Mouse (Mus musculus): ENCODE data around the gene AI481877. TPM values are rescaled to one million over a fixed set of nuclear protein-coding genes. Genes with fewer than 3 reads are reported as not detected.
A peak's percentile ranks its signal among the peaks of the same experiment; 100 is the strongest.

Gene AI481877
- total RNA-seq, 2 experiments from 2014 or later, result not detected

DNA sequence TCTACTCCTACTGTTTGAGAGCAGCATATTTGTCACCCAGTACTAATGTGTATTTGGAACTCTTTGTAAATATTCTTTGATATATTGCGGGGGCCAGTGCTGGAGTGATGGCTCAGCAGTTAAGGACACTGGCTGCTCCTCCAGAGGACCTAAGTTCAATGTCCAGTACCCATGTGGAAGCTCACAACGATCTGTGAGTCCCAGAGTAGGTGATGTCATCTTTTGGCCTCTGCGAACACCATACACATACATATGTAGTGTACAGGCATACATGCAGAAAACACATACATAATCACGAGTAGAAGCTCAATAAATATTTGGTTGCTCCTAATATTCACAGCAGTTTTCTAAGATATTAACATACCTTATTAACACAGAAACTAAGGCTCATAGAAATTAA is 9.8 kb downstream of the AI481877 start:
- intact Hi-C loops (cut with DNase I), result no loop called here
- DNase-seq, result no peak

- intact Hi-C loops (cut with DNase I), result no loop called here
- no peak for DNase-seq
Observed at GRCm38 (mm10) chr4:59125053-59125452, 13.7 kb downstream of the AI481877 start.

DNA sequence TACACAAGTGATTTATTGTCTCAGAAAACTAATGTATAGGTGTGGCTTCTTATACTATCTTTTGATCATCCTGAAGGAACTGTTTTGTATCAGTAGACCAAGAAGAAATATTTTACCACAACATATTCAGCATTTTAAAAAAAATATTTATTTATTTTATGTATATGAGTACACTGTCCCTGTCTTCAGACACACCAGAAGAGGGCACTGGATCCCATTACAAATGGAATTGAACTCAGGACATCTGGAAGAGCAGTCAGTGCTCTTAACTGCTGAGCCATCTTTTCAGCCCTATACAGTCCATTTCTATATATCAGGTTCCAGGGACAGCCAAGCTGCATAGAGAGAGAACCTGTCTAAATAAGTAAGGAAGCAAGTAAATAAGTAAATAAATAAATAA is 15.2 kb downstream of the AI481877 start:
- no peak for DNase-seq
- intact Hi-C loops (cut with DNase I), result no loop called here

DNA sequence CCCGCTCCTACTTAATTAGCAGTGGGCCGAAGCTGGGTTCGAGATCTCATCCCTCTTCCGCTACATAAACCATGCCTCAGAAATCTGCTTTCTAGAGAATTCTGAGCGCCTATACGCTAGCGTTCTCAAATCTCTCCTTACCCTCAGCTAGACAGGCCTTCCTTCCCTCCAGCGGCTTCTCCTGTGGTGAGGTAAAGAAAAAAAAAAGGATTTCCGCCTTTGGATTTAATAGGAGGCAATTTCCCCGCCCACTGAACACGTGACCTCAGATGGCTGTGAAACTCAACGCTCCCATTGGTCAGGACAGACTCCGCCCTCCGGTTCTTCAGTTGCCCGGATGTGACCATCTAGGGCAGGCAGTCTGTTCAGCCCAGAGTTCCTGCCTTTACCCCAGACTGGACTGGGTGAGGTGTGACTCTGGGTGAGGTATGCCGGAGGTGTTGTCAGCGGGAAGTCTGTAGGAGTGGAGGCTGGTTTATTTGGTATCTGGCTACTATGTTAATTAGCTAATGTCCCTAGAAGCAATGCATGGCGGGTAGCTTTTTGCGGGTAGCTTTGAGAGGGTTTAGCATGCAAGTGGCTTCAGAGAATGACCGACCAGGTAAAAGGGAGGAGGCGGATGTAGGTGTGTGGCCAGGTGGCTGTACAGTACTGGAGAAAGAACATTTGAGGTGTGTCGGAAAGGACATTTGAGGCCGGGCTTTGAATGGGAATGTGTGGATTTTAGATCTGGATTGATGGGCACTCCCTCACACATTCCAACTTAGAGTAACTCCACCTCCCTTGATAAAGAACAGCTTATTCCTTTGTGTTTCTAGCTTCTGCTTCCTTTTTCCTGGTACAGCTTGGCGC is 20.9 kb downstream of the AI481877 start:
- DNase-seq, result no peak
- intact Hi-C loops (cut with DNase I), result no loop called here

DNA sequence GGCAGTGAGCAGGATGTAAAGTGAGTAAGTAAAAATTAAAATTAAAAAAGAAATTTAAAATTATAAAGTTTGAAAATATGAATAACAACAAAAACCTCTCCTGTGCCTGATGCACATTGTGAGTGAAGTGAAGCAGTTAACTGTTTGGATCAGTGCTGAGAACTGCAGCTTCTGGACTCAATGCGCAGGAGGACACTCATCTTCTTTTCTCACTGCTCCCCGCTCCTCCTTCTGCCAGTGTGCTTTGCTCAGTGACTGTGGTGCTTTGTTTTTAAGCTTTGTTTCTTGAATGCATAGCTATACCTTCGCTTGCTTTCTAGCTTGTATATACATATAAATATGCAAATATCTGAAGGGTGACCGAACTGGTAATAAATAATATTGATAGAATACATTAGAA is 30.1 kb downstream of the AI481877 start:
- no peak for DNase-seq
- intact Hi-C loops (cut with DNase I), result loop anchor here (10.0 kb wide), 1 partner anchor 136 kb away; no protein-coding TSS in a partner anchor

GRCm38 (mm10) chr4:59107886-59108285 is 30.9 kb downstream of the AI481877 start:
- intact Hi-C loops (cut with DNase I), result loop anchor here (10.0 kb wide), 1 partner anchor 137 kb away; no protein-coding TSS in a partner anchor
- no peak for DNase-seq

DNA sequence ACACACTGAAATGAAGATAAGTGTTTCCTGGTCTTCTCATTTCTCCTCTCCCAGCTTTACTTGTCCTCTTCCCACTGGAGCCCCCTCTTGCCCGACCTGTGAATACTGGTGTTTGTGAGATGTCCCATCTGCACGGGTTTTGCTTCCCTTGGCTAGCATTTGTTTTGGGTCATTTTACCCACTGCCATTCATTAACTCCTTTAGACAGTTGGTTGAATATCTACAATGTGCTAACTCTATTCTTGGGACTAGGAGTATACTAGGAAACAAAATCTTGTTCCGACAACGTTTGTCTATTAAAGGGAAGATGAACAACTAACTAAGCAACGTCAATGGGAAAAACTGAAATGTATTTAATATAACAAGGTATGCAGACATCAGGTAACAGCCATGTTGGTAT is 32.1 kb downstream of the AI481877 start:
- intact Hi-C loops (cut with DNase I), result loop anchor here (10.0 kb wide), 1 partner anchor 138 kb away; no protein-coding TSS in a partner anchor
- DNase-seq, result no peak

DNA sequence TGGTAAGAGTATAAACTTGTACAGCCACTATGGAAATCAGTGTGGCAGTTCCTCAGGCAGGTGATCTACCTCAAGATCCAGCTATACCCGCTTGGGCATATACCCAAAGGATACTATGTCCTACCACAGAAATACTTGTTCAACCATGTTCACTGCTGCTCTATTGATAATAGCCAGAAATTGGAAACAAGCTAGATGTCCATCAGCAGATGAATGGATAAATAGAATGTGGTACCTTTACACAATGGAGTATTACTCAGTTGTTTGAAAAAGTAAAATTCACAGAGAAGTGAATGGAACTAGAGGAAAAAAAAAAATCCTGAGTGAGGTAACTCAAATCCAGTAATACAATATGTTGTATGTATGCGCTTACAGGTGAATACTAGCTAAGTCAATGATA is 34.6 kb downstream of the AI481877 start:
- intact Hi-C loops (cut with DNase I), result loop anchor here (10.0 kb wide), 1 partner anchor 141 kb away; no protein-coding TSS in a partner anchor
- DNase-seq, result no peak

DNA sequence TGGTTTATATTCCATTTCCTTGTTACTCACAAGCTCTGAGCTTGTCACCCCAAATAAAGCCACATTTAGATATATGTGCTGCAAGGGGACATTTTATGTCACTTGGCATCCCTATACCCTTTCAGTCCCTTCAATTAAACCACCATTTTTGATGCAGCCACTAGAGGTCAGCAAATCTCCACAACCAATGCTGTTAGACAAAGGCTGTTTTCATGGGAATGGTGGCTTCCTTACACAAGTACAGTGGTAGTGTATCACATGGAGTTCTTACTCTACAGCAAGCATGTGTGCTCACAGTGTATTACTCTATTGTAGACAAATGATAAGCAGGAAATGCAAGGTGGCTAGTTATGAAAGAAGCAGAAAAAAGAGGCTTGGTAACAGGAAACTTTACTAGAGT is 42.4 kb downstream of the AI481877 start:
- intact Hi-C loops (cut with DNase I), result loop anchor here (5.0 to 10.0 kb wide), 3 partner anchors 91 to 478 kb away; partner anchors contain the start of gene Ugcg
- peak in 1 of 2 experiments; percentile 69 for DNase-seq

DNA sequence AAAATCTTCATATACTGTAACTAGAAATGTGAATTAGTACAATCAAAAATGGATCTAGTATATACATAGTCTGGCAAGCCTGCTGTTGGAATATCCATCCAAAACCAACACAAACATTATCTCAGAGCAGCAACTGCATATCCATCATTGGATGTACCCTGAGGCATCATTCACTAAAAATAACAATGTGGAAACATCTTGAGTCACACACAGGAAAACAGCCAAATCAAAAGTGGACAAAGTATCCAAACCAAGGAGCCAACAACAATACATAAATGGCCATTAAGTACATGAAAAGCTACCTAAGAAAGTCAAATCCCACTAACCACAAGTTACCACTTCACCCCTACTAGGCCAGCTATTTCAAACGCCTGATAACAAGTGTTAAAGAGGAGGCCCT is 49.4 kb downstream of the AI481877 start:
- intact Hi-C loops (cut with DNase I), result no loop called here
- no peak for DNase-seq

GRCm38 (mm10) chr4:59083430-59083829 is 55.4 kb downstream of the AI481877 start:
- DNase-seq, result no peak
- intact Hi-C loops (cut with DNase I), result no loop called here

- intact Hi-C loops (cut with DNase I), result no loop called here
Observed at GRCm38 (mm10) chr4:59069276-59069675, 69.5 kb downstream of the AI481877 start.

GRCm38 (mm10) chr4:59062526-59062925 is 76.3 kb downstream of the AI481877 start:
- DNase-seq, result no peak
- intact Hi-C loops (cut with DNase I), result no loop called here

More at GRCm38 (mm10) chr4:59069276-59069675, 69.5 kb downstream of the AI481877 start:
- DNase-seq, result no peak

DNA sequence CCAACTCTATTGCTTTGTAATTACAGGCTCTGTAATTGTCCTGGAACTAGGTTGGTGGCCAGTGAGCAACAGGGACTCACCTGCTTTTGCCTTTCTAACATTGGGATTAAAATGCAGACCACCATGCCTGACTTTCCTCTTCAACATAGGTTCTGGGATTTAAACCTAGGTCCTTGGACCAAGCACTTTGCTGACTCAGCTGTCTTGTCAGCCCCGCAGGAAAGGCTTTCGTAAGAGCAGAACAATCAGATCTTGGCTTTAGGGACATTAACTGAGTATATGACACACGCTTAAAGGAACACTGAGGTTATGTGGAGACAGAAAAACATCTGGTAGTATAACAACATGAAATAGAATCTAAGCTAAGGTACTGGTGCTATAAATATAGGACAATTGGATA is 80.9 kb downstream of the AI481877 start:
- DNase-seq, result no peak
- intact Hi-C loops (cut with DNase I), result no loop called here

GRCm38 (mm10) chr4:59051081-59051480 is 87.7 kb downstream of the AI481877 start:
- DNase-seq, result no peak
- intact Hi-C loops (cut with DNase I), result no loop called here

DNA sequence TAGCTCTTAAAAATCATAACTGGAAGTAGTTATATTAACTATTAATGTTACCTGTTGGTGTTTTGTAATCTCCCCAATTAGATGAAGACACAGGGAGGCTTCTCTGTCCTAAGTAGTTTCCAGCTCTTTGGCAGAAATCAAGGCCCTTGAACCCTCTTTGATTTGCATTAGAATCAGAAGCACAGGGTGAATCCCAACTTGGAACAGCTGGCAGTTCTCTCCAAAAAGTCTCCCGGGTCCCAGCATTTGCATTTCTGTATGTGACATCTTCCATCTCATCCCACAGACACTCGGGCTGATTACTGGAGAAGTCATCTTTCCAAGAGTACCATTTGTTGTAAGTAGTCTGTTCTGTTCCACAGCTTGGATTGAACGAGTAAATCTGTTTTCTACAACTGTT is 91.6 kb downstream of the AI481877 start:
- intact Hi-C loops (cut with DNase I), result no loop called here
- DNase-seq, result no peak

- no peak for DNase-seq
- intact Hi-C loops (cut with DNase I), result no loop called here
Observed at GRCm38 (mm10) chr4:59043891-59044290, 94.9 kb downstream of the AI481877 start.

DNA sequence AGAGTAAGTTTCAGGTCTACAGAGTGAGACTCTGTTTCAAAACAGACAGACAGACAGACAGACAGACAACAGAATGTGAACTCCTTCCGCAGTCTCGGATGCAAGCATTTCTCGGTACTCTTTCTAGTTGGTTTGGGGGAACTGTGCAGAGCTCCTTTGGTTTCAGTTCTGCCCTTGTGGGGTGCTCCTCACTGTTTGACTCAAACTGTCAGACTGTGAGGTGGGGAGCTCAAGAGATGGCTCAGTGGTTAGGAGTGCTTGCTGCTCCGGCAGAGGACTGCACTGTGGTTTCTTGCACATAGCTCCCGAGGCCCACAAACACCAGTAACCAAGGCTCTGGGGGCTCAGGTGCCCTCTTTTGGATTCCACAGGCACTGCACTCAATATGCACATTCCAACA is 95.7 kb downstream of the AI481877 start:
- no peak for DNase-seq
- intact Hi-C loops (cut with DNase I), result no loop called here

- DNase-seq, result no peak
- intact Hi-C loops (cut with DNase I), result no loop called here
Observed at GRCm38 (mm10) chr4:59040397-59041287, 98.1 kb downstream of the AI481877 start.

GRCm38 (mm10) chr4:59037525-59037924 is 101.3 kb downstream of the AI481877 start:
- DNase-seq, result no peak
- intact Hi-C loops (cut with DNase I), result loop anchor here (5.0 kb wide), 1 partner anchor 35 kb away; the partner anchor contains the start of gene Gm20503

Data from gastrocnemius, postnatal 36 days (tissue).